Mouse (Mus musculus) lung, embryonic 16.5 days (tissue): ENCODE measurements around the gene Ppef2. TPM values are rescaled to one million over a fixed set of nuclear protein-coding genes. Genes with fewer than 3 reads are reported as not detected.
"Not testable (repeated sequence)": the region's sequence is repeated elsewhere in the genome, so short reads cannot be mapped to it uniquely, and the experiment has no call there.

Source experiments
- ATAC-seq: fragments of 200-750 bp; cut with Nextera tagmentation; 2 replicates; pipeline ENCODE4 v1.8.0; 2017; ENCODE audit warnings: low read depth, mild to moderate bottlenecking, moderate library complexity
- H3K27ac ChIP-seq: fragments of 300-500 bp; sonication (generic); 2 replicates; pipeline ENCODE4 v1.5.1; 2014; ENCODE audit warnings: mild to moderate bottlenecking, control low read depth, low read length
- H3K27me3 ChIP-seq: fragments of 300-500 bp; sonication (generic); 2 replicates; pipeline ENCODE4 v1.6.1; 2014; ENCODE audit warnings: low read depth, low read length, mixed read lengths; ENCODE audit not compliant: control insufficient read depth, insufficient read depth
- H3K36me3 ChIP-seq: fragments of 300-500 bp; sonication (generic); 2 replicates; pipeline ENCODE4 v1.6.1; 2014; ENCODE audit warnings: low read length; ENCODE audit not compliant: control insufficient read depth, insufficient read depth
- H3K4me1 ChIP-seq: fragments of 300-500 bp; sonication (generic); replicated peaks from 2 replicates; pipeline ENCODE4 v1.6.1; 2014; ENCODE audit warnings: low read length, mixed read lengths; ENCODE audit not compliant: control insufficient read depth, insufficient read depth
- H3K4me2 ChIP-seq: fragments of 300-500 bp; sonication (generic); 2 replicates; pipeline ENCODE4 v1.6.1; 2014; ENCODE audit warnings: low read depth, low read length, control low read depth
- H3K4me3 ChIP-seq: fragments of 300-500 bp; sonication (generic); 2 replicates; pipeline ENCODE4 v1.5.1; 2014; ENCODE audit warnings: mild to moderate bottlenecking, low read length, control low read depth
- H3K9ac ChIP-seq: fragments of 300-500 bp; sonication (generic); 2 replicates; pipeline ENCODE4 v1.6.1; 2014; ENCODE audit warnings: low read length, control low read depth
- H3K9me3 ChIP-seq: fragments of 300-500 bp; sonication (generic); 2 replicates; pipeline ENCODE4 v1.6.1; 2016; ENCODE audit warnings: low read length; ENCODE audit not compliant: control insufficient read depth
- WGBS: fragments of 180-500 bp; shearing (Covaris S2); extraction: QIAGEN DNeasy Blood & Tissue Kit; methylation state at CpG from one replicate; pipeline ENCODE4 v1.1.7; 2014; 5-methylcytosine and 5-hydroxymethylcytosine counted together
- polyA plus RNA-seq: library from polyadenylated mRNA; unstranded; fragments of >200 nt; fragmentation: Nextera tagmentation; extraction: Ambion mirVana; gene quantifications from 2 replicates; pipeline ENCODE4 v1.2.1, GENCODE M21; 2015

Gene Ppef2
- polyA plus RNA-seq, 1 experiment from 2014 or later = 0.16 TPM

DNA sequence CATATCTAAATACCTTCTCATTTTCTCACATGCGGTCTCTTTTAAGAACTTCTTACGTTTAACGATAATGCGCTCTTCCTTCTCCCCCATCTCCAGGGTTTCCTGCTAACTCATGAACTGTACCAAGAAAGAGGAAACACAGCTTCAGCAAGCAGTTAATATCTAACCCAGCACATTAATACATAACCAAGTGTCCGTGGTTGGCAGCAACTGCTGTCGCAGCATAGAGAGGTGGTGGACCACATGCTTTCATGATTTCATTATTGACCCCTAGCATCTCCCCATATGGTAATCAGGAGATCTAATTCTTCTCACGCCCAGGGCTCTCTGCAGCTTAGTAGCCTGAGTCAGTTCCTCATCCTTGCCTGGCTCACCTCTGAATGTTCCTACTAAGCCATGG is 50.9 kb downstream of the Ppef2 start:
- H3K27me3 ChIP-seq = no peaks in the 10 kb centered on the region
- no peak for ATAC-seq
- H3K36me3 ChIP-seq = peaks cover 19% of the 10 kb centered on the region
- no peak overlapping the region for H3K4me3 ChIP-seq
- H3K4me1 ChIP-seq = no peaks in the 10 kb centered on the region
- no peaks in the 10 kb centered on the region for H3K9me3 ChIP-seq
- no peak overlapping the region for H3K4me2 ChIP-seq
- WGBS = 78% methylated on average over 7 of the region's 7 CpGs
- H3K9ac ChIP-seq = no peak overlapping the region
- H3K27ac ChIP-seq = no peak overlapping the region

DNA sequence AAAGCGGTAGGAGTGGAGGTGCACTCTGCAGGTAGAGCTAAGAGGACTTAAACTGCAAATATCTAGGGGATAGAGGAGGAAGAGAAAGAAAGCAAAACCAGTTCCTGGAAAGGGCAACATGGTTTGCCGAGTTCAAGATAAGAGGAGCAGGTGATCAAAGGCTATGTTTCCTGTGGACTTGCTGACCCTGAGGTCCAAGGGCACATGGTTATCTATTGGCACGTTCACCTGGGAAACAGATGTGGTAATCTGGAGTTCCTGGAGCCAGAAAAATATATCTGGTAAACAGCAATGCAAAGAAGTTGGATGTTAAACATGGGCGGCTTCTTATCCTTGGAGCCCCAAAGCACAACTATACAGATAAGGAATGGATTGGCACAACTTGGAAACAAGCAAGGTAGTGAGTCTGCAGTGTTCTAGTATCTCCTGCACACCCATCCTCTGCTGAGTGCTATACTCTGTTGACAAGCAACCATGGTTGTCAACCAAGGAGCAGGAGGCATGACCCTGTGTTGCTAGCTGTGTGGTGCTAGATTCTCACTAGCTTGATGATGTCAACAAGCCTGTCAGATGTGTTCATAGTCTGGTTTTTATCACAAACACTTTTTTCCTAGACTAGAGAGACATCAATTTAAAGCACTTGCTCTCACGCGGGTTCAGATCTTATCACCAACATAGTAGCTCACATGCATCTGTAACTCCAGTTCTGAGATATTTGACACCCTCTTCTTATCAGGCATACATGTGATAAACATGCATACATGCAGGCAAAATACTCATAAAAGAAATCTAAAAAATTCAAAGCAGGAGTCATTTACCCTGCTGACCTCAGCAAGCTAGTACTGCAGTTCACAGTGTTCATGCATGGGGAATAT is 51.7 kb downstream of the Ppef2 start:
- H3K27me3 ChIP-seq = no peaks in the 10 kb centered on the region
- H3K4me2 ChIP-seq = no peak overlapping the region
- H3K36me3 ChIP-seq = peaks cover 20% of the 10 kb centered on the region
- no peak overlapping the region for H3K4me3 ChIP-seq
- H3K4me1 ChIP-seq = no peaks in the 10 kb centered on the region
- H3K9ac ChIP-seq = no peak overlapping the region
- no peaks in the 10 kb centered on the region for H3K9me3 ChIP-seq
- 59% methylated on average over 6 of the region's 6 CpGs for WGBS
- no peak for ATAC-seq
- H3K27ac ChIP-seq = no peak overlapping the region

DNA sequence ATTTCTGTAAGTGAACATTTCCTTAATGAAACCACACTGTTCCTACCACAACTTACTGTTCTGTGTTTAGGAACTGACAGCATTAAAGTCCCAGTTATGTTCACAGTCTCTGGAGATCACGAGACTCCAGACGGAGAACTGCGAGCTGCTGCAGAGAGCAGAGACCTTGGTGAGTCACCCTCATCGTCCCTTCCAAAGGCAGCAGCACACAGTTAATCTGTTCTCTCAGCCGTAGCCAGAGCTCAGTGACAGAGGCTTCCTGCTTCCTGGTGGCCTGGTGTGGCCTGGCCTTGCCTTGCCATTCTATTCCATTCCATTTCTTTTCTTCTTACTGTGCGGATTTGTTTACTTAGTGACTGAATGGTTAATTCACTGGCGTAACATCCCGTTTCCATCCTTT is 57.8 kb downstream of the Ppef2 start:
- Histone ChIP-seq H3K4me1 (no peaks in the 10 kb centered on the region), H3K9me3 (no peaks in the 10 kb centered on the region), H3K4me2 (no peak overlapping the region), H3K27me3 (no peaks in the 10 kb centered on the region), H3K36me3 (peaks cover 39% of the 10 kb centered on the region), H3K27ac (no peak overlapping the region), H3K4me3 (no peak overlapping the region), H3K9ac (no peak overlapping the region)
- no peak for ATAC-seq
- WGBS = 74% methylated on average over 8 of the region's 8 CpGs

DNA sequence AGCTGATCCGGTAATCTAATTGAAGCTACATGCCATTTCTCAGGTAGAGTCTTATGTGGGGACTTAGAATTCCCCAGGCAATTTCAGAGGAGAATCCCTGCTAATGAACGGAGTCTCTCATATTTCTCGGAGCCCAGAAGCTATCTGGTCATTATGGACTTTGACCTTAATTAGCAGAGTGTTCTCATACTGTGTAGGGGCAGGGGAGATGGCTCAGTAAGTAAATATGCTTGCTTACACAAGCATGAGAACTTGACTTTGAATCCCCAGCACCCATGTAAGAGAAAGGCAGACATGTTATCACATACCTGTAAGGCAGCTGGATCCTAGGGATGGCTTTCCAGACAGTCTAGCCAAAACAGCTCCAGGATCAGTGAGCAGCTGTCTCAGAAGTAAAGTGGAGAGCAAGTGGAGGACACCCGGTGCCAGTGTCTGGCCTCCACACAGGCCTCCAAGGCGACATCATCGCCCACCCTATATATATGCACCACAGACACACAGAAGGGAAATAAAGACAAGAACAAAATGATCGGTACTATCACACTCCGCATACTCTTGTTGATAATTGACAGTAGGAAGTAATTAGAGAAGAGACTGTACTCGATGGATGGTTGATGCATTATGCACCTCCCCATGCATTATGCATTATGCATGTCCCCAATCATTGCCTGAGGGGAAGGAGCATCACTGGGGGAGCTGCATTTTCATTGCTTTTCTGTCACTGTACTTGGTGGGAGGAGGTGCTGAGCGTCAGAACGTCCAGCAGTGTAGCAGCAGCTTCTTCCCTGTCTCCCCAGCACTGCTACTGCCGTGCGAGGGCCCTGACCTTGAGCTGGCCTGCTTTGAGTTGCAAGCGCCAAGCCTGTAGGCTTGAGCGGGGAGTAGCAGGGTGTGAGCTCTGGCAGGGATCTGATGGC is 58.9 kb downstream of the Ppef2 start:
- H3K4me2 ChIP-seq = no peak overlapping the region
- no peak for ATAC-seq
- H3K4me3 ChIP-seq = no peak overlapping the region
- WGBS = 85% methylated on average over 15 of the region's 15 CpGs
- no peaks in the 10 kb centered on the region for H3K4me1 ChIP-seq
- H3K9ac ChIP-seq = no peak overlapping the region
- H3K27me3 ChIP-seq = no peaks in the 10 kb centered on the region
- no peak overlapping the region for H3K27ac ChIP-seq
- peaks cover 50% of the 10 kb centered on the region for H3K36me3 ChIP-seq
- H3K9me3 ChIP-seq = no peaks in the 10 kb centered on the region

DNA sequence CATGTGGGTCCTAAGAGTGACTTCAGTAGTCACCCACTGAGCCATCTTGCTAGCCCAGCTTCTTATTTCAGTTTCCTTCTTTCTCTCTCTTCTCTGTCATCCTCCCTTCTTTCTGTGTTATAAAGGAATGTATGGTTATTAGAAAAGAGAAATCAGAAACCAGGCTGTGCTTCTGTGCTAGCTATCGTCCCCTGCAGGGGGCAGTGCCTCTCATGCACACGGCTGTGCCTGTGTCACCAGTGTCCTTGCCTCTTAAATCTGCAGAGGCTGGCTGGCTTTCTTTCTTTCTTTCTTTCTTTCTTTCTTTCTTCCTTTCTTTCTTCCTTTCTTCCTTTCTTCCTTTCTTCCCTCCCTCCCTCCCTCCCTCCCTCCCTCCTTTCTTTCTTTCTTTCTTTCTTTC is 60.4 kb downstream of the Ppef2 start:
- not testable (repeated sequence) for H3K4me2 ChIP-seq, H3K27me3 ChIP-seq, ATAC-seq, H3K9ac ChIP-seq, H3K4me3 ChIP-seq, H3K9me3 ChIP-seq, H3K4me1 ChIP-seq, H3K27ac ChIP-seq
- 48% methylated on average over 2 of the region's 2 CpGs for WGBS
- peaks cover 45% of the 10 kb centered on the region for H3K36me3 ChIP-seq

DNA sequence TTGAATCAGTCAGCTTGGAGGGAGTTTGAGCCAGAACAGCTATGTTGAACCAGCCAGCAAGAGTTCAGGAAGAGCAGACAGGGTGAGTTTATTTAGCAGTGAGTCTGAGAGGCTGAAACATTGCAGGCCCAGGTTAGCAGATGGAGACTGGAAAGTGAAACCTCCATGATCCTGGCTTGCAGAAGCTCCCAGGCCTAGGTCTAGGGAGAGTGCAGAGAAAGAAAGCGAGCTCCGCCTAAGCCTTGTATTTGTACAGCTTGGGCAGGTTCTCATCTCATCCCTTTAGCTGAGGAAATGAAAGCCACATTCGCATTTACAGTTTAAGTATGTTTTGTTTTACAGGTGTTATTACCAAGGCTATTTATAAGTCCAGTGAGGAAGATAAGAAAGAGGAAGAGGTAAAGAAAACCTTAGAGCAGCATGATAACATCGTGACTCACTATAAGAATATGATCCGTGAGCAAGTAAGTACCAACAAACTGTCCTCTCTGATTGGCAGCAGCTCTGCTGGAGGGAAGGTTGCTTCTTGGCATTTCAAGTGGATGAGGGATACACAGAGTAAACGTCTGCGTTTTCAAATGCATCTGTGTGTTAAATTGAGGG is 67.1 kb downstream of the Ppef2 start:
- H3K36me3 ChIP-seq = peaks cover 42% of the 10 kb centered on the region
- no peak overlapping the region for H3K27ac ChIP-seq
- H3K4me2 ChIP-seq = no peak overlapping the region
- no peaks in the 10 kb centered on the region for H3K4me1 ChIP-seq
- H3K4me3 ChIP-seq = no peak overlapping the region
- 93% methylated on average over 7 of the region's 7 CpGs for WGBS
- no peaks in the 10 kb centered on the region for H3K9me3 ChIP-seq
- no peak overlapping the region for H3K9ac ChIP-seq
- no peaks in the 10 kb centered on the region for H3K27me3 ChIP-seq
- no peak for ATAC-seq

DNA sequence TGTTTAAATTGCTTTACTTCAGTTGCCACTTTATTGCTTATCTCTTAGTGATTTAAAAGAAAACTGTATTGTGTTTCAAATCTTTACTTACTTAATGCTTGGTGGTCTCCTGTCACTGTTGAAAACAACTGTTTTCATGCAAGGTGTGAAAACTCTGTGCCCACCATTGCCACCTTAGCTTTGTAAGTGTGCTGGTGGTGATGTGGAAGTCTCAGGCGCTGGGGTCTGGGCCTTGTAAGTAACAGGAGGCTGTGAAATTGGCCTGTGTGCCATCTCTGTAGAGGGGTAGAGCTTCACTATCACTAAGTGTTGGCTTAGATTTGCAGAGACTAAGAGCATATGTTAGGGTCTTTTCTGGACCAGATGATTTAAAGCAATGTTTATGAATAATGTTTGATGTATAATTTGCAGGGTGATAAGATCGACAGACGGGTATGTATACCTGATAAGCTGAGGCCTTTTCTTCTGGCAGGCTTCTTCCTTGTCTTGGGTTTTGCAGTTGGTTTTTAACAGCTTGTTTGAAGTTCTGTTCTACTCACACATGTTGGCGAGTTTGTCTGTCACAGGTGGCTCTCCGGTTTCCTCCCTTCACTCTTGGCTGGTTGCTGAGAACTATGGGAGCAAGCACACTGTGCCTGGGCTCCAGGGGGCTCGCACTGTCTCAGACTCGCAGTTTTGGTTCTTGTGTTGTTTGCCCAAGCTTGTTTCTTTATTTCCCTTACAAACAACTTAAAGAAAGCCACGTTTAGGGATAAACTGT is 72.8 kb downstream of the Ppef2 start:
- Histone ChIP-seq H3K27me3 (no peaks in the 10 kb centered on the region), H3K36me3 (peaks cover 25% of the 10 kb centered on the region), H3K27ac (no peak overlapping the region), H3K4me2 (no peak overlapping the region), H3K9me3 (no peaks in the 10 kb centered on the region), H3K4me3 (no peak overlapping the region), H3K9ac (no peak overlapping the region), H3K4me1 (no peaks in the 10 kb centered on the region)
- ATAC-seq = no peak
- WGBS = 67% methylated on average over 8 of the region's 8 CpGs
